Mouse (Mus musculus) right cerebral cortex, postnatal 14 days (tissue): Measurements from ENCODE around the gene Derl3.

Experiments used
- DNase-seq: peaks from one replicate; pipeline ENCODE4 v3.0.0; 2022

The Derl3 gene

GRCm38 (mm10) chr10:75915557-75915956, 22.3 kb downstream of the Derl3 start:
- no peak for DNase-seq

DNA sequence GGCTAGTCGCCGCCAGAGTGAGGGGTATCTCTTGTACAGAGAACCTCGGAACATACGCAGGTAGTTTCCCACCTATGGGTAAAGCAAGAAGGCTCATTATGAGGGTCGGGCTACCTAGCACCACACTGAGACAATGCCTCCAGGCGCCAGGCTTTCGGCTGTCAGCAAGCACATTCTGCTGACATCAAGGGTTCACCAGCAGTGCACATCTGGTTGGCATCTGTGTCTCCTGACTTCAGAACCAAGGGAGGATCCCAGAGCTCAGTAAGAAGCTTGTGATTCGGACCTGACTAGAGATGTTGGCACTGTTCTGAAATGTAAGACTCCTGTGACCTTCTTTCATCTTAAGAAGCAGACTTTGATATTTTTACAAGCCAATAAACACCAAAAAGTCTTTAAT, 23.6 kb downstream of the Derl3 start:
- no peak for DNase-seq

GRCm38 (mm10) chr10:75919026-75919425, 25.8 kb downstream of the Derl3 start:
- DNase-seq, result no peak

- DNase-seq, result peak; percentile 97
These were observed 28.0 kb downstream of the Derl3 start, which contains the start of gene Smarcb1 for GRCm38 (mm10) chr10:75921026-75921725. Gene Smarcb1 (minus strand): TSS chr10:75921617.

- peak; percentile 37 for DNase-seq
These were observed 28.7 kb downstream of the Derl3 start for GRCm38 (mm10) chr10:75921726-75922560.

DNA sequence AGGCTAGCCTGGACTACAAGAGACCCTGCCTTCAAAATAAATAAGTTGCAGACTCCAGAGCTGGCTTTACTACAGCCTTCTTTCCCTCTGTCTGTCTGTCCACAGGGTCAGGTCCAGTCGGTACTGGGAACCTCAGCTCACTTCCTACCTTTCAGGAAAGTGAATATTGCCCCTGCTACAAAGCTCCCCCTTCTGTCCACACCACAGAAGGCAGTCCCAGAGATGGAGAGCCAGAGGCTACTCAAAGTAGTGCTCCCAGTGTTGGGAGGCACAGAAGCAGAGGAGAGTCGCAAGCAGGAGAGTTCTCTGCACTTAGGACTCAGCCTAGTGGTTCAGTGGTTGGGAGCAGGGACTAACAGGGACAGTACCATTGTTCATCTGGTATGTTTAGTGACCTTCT, 31.1 kb downstream of the Derl3 start:
- DNase-seq, result no peak

DNA sequence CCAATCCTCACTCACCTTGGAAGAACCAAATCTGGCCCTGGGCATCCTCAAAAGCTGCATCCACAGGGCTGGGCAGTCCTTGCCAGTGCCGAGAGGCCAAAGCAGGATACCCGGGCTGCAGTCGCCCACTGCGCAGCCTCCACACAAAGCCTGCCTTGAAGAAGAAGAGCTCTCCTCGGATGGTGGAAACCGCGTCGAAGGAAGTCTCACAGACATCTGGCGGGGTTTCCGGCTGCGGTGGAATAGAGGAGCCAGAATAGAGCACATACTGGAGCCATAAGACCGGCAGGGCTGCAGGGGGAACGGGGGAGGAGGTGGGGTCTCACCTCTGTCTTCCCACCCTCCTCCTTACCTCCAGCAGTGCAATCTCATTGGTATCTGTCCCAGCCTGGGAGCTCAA, 33.2 kb downstream of the Derl3 start:
- no peak for DNase-seq

GRCm38 (mm10) chr10:75930304-75930703, 37.1 kb downstream of the Derl3 start:
- DNase-seq, result peak; percentile 43

DNA sequence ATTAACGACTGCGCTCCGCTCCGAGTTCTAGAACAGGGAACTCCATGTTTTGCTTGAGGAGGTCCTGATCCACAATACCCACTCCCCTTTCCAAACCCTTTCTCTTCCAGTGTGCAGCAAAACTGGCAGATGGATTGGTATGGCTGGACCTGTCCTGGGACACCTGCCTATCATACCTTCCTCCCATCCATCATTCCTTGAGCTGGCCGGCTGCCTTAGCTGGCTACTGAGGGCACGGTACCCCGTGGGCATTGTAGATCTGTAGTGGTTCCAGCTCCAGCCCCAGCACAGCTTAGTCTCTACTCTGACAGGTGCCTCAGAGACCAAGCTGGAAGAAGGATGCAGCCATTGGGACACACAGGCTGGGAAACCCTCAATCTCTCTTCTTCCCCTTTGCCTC, 38.1 kb downstream of the Derl3 start:
- DNase-seq, result no peak

DNA sequence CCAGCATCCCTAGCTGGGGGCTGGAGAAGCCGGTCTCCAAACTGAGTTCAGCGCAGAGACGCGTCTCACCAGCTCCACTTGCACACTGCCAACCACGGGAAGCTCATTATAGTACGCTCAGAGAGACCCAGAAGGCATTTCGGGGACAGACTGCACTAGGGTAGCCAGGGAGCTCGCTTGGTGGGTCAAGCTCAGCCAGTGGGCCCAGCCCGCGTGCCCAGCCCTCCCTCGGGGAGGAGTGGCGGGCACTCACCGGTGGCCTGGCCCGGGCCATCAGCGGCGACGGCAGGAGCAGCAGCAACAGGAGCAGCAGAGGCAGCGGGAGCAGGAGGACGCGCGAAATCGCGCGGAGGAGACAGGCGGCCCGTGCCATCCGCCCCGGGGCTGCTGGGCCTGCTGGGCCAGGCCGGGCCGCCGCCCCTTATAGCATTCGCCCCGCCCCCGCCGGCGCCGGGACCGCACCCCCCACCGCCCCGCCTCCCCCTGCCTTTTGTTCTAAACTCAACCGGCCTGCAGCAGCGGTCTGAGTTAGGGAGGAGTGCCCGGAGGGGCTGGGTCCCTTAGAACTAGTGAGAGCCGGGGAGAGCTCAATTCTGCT, 39.0 kb downstream of the Derl3 start:
- DNase-seq, result no peak

GRCm38 (mm10) chr10:75932891-75933290, 39.7 kb downstream of the Derl3 start, which contains the start of gene Chchd10:
Gene Chchd10 (plus strand): TSS chr10:75933130.
- no peak for DNase-seq

DNA sequence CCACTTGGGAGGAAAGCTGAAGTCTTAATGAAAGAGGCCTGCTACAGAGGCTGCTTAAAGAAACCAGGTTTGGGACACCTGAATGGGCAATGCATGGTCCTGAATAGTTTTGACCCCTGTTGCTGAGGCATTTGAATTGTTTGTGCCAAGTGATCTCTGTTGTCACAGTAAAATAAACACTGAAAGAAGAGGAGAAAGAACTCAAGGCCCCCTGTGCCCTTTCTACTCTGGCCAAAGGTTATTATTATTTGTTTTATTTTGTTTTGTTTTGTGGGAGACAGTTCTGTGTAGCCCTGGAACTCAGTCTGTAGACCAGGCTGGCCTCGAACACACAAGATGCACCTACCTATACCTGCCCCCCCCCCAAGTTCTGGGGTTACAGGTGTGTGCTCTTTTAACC, 41.8 kb downstream of the Derl3 start:
- no peak for DNase-seq

GRCm38 (mm10) chr10:75935680-75936541, 42.7 kb downstream of the Derl3 start, which contains the start of gene Mmp11:
Gene Mmp11 (minus strand): TSS chr10:75936496.
- peak; percentile 63 for DNase-seq

- no peak for DNase-seq
These were observed 43.9 kb downstream of the Derl3 start for GRCm38 (mm10) chr10:75936909-75937667.

GRCm38 (mm10) chr10:75937851-75938643, 44.8 kb downstream of the Derl3 start:
- no peak for DNase-seq

- no peak for DNase-seq
These were observed 46.4 kb downstream of the Derl3 start for GRCm38 (mm10) chr10:75939481-75940234.

GRCm38 (mm10) chr10:75940520-75940919, 47.3 kb downstream of the Derl3 start, which contains the start of gene Gm867:
Gene Gm867 (minus strand): TSS chr10:75940672.
- no peak for DNase-seq

GRCm38 (mm10) chr10:75941042-75941824, 48.0 kb downstream of the Derl3 start:
- no peak for DNase-seq
